Mouse (Mus musculus) lung, embryonic 15.5 days (tissue): ENCODE data around the gene Mtap. TPM values are rescaled to one million over a fixed set of nuclear protein-coding genes. Genes with fewer than 3 reads are reported as not detected.

Experiments used
- polyA plus RNA-seq: library from polyadenylated mRNA; unstranded; fragments of >200 nt; fragmentation: Nextera tagmentation; extraction: Ambion mirVana; gene quantifications from 2 replicates; pipeline ENCODE4 v1.2.1, GENCODE M21; 2015

Mtap gene
- polyA plus RNA-seq, 1 experiment from 2014 or later: 57.5 TPM

Other genes starting within 250 kb of the Mtap start
- not detected in 2 replicates for gene Cdkn2a, start 157.5 kb downstream of the Mtap start, polyA plus RNA-seq
- gene Cdkn2b, start 173.9 kb downstream of the Mtap start, polyA plus RNA-seq: 3.8 and 4.1 TPM in 2 replicates